Mouse (Mus musculus): ENCODE data around the gene Pate2.
"Not testable (repeated sequence)": the region's sequence is repeated elsewhere in the genome, so short reads cannot be mapped to it uniquely, and the experiment has no call there.

The Pate2 gene

DNA sequence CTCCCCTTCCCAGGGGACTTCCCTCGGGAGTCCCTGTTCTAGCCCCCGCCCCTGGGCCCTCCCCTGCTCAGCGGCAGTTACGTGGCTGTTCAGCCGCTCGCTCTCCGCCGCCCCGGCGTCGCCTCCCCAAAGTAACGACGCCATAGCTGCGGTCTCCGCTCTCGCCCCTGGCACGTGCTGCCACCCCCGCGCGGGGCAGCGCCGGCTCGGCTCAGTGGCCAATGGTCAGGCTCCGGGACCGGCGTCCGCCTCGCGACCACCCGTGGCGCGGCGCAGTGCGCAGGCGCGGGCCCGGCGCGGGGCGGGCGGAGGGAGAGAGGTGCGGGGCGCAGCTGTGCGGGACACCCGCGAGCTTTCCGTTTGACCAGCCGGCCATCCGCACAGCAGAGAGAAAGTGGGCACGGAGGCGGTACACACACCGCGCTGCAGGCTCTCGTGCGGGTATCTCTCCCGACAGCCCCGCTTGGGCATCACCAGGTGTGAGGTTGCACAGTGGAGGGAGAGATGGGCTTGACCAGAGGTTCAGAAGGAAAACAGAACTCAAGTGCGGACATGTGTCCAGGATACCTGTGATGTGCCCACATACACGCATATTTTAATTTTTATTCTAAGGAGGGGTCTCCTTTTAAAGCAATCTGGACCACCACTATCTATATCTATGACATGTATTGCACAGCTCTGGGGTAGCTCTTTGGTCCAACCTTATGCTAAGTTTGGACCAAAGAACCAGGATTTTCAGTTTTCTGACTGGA lies 11.7 kb upstream of the Pate2 start, which contains the start of the genes Ddx25 and Pus3:
TSS of gene Ddx25 (minus strand) at position 272 of the 752 bp plus-strand sequence.
TSS of gene Pus3 (plus strand) at position 339 of the 752 bp plus-strand sequence.
- no peak for DNase-seq

DNA sequence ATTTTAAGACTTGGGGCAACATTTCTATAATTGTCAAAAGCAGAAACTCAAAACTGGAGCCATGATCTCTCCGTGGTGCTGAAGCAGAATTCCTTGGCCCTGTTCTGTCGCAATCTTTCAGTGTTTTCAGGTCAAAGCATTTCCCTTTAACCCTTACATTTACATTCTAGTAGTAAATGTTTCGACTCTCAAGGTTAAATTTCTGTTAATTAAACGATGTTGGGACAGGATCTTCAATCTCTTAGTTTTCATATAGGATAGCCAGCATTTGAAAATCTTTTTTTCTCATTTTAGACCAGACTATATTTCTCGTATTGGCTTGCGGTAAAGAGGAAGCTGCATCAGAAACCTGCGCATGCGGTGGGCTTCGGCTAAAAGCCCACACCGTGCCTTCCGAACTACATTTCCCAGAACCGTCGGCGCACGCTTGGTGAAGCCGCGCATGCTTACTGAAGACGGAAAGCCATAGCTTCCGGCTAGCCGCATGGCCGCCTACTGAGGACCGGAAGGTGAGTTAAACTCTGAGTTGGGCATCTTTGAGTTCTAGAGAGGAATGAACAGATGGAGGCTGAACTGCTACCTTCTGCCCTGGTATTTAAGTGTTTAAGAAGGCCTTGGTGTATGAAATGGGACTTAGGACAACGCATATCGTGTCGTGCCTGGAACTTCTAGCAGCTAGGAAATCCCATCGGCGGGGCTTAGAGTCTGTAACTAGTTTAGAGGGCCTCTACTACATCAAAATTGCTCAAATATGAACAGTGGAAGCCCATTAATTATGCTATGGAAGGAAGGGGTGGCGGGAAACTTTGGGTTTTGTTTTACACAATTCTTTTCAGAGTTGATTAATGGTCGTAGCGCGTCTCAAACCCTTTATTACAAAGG lies 10.8 kb upstream of the Pate2 start:
- DNase-seq, result peak; percentile 97

DNA sequence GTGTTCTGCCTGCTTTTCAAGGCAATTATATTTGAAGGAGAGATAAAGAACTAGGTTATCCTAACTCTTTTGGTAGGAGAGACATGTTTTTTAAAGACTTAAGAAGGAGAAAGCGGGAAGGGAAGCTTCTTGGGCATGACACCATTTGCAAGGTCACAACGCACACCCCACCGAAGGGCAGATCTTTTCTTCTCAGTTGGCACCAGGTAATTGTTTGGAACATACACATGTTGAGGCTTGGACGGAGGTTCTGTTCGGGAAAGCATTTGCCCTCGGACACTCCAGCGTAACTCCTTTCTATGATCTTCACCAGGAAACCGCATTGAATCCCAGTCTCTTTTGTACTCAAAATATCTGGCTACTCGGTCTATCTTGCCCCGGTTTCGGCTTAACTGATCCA lies 9.0 kb upstream of the Pate2 start:
- DNase-seq, result peak; percentile 58

DNA sequence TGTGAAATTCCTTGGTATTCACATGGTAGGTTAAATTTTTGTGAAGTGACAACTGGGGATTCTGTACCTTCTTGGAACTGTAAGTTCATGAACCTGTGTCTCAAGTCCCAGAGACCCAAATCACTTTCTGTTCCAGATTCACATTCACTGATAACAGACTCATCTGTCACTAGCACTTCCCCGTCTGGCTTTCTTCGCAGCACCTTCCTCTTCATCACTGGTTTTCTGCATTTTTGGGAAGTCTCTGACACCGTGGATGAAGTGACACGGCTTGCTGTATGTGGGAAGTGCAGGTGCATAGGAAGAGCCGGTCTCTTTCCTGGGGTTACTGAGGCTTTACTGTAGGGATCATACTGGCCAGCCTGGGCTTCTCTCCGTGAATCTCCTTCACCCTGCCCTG lies 8.5 kb upstream of the Pate2 start:
- DNase-seq, result peak; percentile 71

DNA sequence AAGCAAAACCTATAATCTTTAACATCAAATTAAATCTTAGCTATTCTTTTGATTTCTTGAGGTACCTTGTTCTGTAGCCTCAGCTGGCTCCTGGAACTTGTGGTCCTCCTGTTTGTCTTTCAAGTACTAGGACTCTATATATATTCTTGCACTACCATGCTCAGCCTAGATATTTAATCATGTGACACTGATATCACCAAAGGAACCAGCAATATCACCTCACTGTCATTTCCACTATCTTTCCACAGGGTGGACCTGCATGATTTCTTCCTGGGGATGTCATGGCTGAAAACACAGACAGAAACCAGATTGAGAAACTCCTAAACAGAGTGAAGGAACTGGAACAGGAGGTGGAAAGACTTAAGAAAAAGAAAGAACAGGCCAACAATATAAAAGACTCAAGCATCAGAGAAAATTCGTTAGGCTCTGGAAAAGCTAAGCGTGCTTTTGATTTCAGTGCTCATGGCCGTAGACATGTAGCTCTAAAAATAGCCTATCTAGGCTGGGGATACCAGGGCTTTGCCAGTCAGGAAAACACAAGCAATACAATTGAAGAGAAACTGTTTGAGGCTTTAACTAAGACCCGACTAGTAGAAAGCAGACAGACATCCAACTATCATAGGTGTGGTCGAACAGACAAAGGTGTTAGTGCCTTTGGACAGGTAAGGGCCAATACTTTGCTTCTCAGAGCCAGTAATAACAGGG lies 5.4 kb upstream of the Pate2 start:
- peak; percentile 52 for DNase-seq

GRCm38 (mm10) chr9:35567995-35568394 lies 2.1 kb upstream of the Pate2 start:
- peak; percentile 57 for DNase-seq

- DNase-seq, result no peak
These were observed 579 bp downstream of the Pate2 start for GRCm38 (mm10) chr9:35570663-35571062.

DNA sequence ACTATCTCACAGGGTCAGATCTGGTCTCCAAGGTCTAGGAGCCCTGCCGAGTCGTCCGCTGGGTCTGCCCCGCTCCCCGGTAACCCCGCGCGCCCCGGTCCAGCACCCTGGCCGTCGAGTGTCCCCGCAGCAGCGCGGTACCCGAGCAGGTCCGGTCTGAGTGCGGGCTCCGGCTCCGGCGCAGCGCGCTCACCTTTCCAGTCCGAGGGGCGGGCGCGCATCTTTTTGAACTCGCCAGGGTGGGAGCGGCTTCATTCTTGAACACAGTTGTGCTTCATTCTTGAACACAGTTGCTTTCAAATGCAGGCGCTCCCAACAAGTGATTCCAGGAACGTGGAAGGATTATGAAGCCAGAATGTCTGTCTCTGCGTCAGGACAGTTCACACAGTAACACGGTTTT lies 4.3 kb downstream of the Pate2 start:
- no peak for DNase-seq

- no peak for DNase-seq
These were observed 17.6 kb downstream of the Pate2 start for GRCm38 (mm10) chr9:35587674-35588073.

DNA sequence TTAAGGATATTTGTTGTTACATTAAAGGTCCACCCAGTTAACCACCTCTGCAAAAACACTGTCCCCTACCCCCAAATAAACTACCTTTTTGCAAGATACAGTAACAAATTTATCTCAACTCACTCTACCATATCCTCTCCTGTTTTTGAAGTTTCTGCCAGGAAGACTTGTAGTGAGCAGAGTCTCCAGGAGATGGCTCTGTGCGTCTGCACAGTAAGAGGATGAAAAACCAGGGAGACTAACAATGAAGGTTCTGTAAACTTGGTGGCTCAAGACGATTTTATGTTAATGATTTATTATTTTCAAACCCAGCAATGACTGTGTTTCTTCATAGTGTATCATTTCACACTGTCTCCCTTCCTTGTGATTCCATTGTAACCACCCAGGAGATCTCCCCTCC lies 22.8 kb downstream of the Pate2 start:
- no peak for DNase-seq

- no peak for DNase-seq
These were observed 37.7 kb downstream of the Pate2 start for GRCm38 (mm10) chr9:35607647-35608405.

GRCm38 (mm10) chr9:35611841-35612240 lies 41.8 kb downstream of the Pate2 start, which contains the start of gene Pate4:
Gene Pate4, minus strand, starts transcription at chr9:35611941.
- no peak for DNase-seq

- DNase-seq, result no peak
These were observed 43.9 kb downstream of the Pate2 start for GRCm38 (mm10) chr9:35614005-35614404.

DNA sequence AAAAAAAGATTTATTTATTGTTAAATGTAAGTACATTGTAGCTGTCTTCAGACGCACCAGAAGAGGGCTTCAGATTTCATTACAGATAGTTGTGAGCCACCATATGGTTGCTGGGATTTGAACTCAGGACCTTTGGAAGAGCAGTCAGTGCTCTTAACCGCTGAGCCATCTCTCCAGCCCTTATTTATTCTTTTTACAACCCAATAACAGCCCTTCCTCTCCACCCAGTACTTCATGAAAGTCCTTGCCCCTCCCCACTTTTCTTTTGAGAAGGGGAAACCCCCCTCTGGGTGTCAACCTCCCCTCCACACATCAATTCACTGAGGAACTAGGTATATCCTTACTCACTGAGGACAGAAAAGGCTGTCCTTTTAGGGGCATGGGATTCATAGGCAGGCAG lies 46.7 kb downstream of the Pate2 start:
- DNase-seq, result not testable (repeated sequence)

GRCm38 (mm10) chr9:35632981-35633380 lies 62.9 kb downstream of the Pate2 start:
- peak; percentile 89 for DNase-seq

DNA sequence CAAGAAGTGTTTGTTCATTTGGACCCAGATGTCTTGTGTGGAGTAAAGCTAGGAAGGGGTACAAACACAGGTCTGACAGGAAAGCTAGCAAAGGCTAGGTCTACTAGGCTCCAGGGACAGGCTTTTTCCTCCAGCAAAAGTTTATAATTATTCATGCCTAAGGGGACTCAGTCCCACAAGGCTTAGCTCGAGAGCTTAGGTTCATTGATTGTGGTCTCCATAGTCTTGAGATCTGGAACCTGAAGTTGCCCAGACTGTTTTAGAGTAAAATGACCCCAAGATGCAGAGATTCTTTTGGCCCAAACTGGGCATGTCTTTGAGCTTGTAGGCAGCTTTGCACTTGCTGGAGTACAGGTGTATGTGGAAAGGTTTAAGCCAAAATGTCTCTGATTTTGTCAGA lies 78.0 kb downstream of the Pate2 start, which contains the start of gene Pate3:
TSS of gene Pate3 (minus strand) at position 101 of the 400 bp plus-strand sequence.
- DNase-seq, result no peak

DNA sequence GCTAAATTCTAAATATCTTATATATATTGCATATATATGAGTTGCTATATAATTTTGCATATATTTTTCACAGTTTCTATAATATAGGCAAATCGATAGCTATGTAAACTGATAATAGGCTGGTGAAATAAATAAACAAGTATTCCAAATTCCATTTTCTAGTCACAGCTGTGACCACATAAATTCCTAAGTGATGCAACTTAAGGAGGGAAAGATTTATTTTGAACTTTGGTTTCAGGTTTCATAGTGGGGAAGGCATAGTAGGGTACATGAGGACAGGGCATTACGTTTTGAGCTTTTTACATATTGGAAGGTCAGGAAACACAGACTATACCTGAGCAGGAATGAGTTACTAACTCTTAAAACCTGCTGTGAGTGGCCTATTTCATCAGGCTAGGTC lies 103.5 kb downstream of the Pate2 start:
- DNase-seq, result no peak

GRCm38 (mm10) chr9:35687013-35687412 lies 116.9 kb downstream of the Pate2 start, which contains the start of gene Pate1:
Gene Pate1, minus strand, starts transcription at chr9:35687390.
- no peak for DNase-seq

DNA sequence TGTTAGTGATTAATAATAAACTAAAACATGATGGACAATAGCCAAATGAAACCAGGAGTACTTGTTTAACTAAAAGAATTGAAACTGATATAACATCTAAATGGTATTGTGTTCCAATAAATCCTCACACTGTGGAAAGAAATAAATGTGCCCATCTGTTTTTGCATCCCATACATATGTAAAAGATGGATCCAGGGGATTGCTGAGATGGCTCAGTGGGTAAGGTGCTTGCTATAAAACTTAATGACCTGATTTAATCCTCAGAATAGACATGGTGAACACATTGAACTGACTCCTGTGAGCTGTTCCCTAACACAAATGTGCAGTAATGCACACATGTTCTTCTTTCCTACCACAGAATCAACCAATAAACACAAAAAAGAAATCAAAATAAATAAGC lies 121.8 kb downstream of the Pate2 start:
- DNase-seq, result no peak

GRCm38 (mm10) chr9:35707265-35707664 lies 137.2 kb downstream of the Pate2 start:
- no peak for DNase-seq

Data from heart, adult 11 months (tissue).